Mouse (Mus musculus): ENCODE results near the gene Lgals9. TPM values are rescaled to one million over a fixed set of nuclear protein-coding genes. Genes with fewer than 3 reads are reported as not detected.
A peak's percentile ranks its signal among the peaks of the same experiment; 100 is the strongest.

The Lgals9 gene
- polyA plus RNA-seq, 1 experiment from 2014 or later: 3.9 TPM

- no peak overlapping the region for H3K4me2 ChIP-seq
- H3K27ac ChIP-seq: no peak overlapping the region
- no peak overlapping the region for H3K4me3 ChIP-seq
- H3K27me3 ChIP-seq: no peaks in the 10 kb centered on the region
- no peak for ATAC-seq
- H3K36me3 ChIP-seq (ENCODE audit: poor library complexity, severe bottlenecking): no peaks in the 10 kb centered on the region
- H3K9ac ChIP-seq: no peak overlapping the region
- no peaks in the 10 kb centered on the region for H3K9me3 ChIP-seq (replicated peaks)
- no peaks in the 10 kb centered on the region for H3K4me1 ChIP-seq
- WGBS: 26% methylated on average over 4 of the region's 4 CpGs
Observed at GRCm38 (mm10) chr11:78967371-78967770, 17.4 kb downstream of the Lgals9 start.

- no peak overlapping the region for H3K4me2 ChIP-seq
- no peaks in the 10 kb centered on the region for H3K4me1 ChIP-seq
- H3K36me3 ChIP-seq (ENCODE audit: poor library complexity, severe bottlenecking): no peaks in the 10 kb centered on the region
- H3K27ac ChIP-seq: no peak overlapping the region
- no peak overlapping the region for H3K9ac ChIP-seq
- no peak overlapping the region for H3K4me3 ChIP-seq
- no peaks in the 10 kb centered on the region for H3K27me3 ChIP-seq
- 86% methylated on average over 5 of the region's 5 CpGs for WGBS
- H3K9me3 ChIP-seq (replicated peaks): no peaks in the 10 kb centered on the region
- no peak for ATAC-seq
Observed at GRCm38 (mm10) chr11:78961221-78961620, 23.5 kb downstream of the Lgals9 start.

- Histone ChIP-seq H3K27me3 (no peaks in the 10 kb centered on the region), H3K4me1 (no peaks in the 10 kb centered on the region), H3K27ac (no peak overlapping the region), H3K4me2 (no peak overlapping the region), H3K9me3 (replicated peaks) (no peaks in the 10 kb centered on the region), H3K36me3 (ENCODE audit: poor library complexity, severe bottlenecking) (no peaks in the 10 kb centered on the region), H3K4me3 (no peak overlapping the region), H3K9ac (no peak overlapping the region)
- 73% methylated on average over 5 of the region's 5 CpGs for WGBS
- no peak for ATAC-seq
Observed at GRCm38 (mm10) chr11:78959841-78960520, 24.8 kb downstream of the Lgals9 start.

GRCm38 (mm10) chr11:78959367-78959766 lies 25.4 kb downstream of the Lgals9 start:
- H3K36me3 ChIP-seq (ENCODE audit: poor library complexity, severe bottlenecking): no peaks in the 10 kb centered on the region
- no peak for ATAC-seq

GRCm38 (mm10) chr11:78956260-78956659 lies 28.5 kb downstream of the Lgals9 start:
- ATAC-seq: no peak
- no peaks in the 10 kb centered on the region for H3K9me3 ChIP-seq (replicated peaks)
- H3K4me1 ChIP-seq: peaks cover 5% of the 10 kb centered on the region; the same call in 1 of the 2 replicates
- no peaks in the 10 kb centered on the region for H3K36me3 ChIP-seq (ENCODE audit: poor library complexity, severe bottlenecking)
- no peak overlapping the region for H3K9ac ChIP-seq
- no peak overlapping the region for H3K27ac ChIP-seq
- WGBS: 10% methylated on average over 7 of the region's 7 CpGs
- peaks cover 18% of the 10 kb centered on the region for H3K27me3 ChIP-seq
- H3K4me2 ChIP-seq: no peak overlapping the region
- H3K4me3 ChIP-seq: no peak overlapping the region

More at GRCm38 (mm10) chr11:78959367-78959766, 25.4 kb downstream of the Lgals9 start:
- Histone ChIP-seq H3K4me1 (no peaks in the 10 kb centered on the region), H3K27me3 (no peaks in the 10 kb centered on the region), H3K9ac (no peak overlapping the region), H3K27ac (no peak overlapping the region), H3K9me3 (replicated peaks) (no peaks in the 10 kb centered on the region), H3K4me2 (no peak overlapping the region), H3K4me3 (no peak overlapping the region)
- 78% methylated on average over 8 of the region's 8 CpGs for WGBS

GRCm38 (mm10) chr11:78952467-78952866 lies 32.3 kb downstream of the Lgals9 start:
- Histone ChIP-seq H3K36me3 (ENCODE audit: poor library complexity, severe bottlenecking) (no peaks in the 10 kb centered on the region), H3K9ac (no peak overlapping the region), H3K4me3 (peak overlapping the region; percentile 23; the same call in 1 of the 2 replicates), H3K9me3 (replicated peaks) (no peaks in the 10 kb centered on the region), H3K4me1 (peaks cover 5% of the 10 kb centered on the region; the same call in 1 of the 2 replicates), H3K27ac (no peak overlapping the region), H3K4me2 (peak overlapping the region; percentile 54), H3K27me3 (peaks cover 21% of the 10 kb centered on the region)
- no peak for ATAC-seq
- 7% methylated on average over 17 of the region's 17 CpGs for WGBS

- H3K4me1 ChIP-seq: peaks cover 5% of the 10 kb centered on the region; the same call in 1 of the 2 replicates
- H3K27me3 ChIP-seq: peaks cover 21% of the 10 kb centered on the region
- H3K4me2 ChIP-seq: no peak overlapping the region
- H3K9ac ChIP-seq: no peak overlapping the region
- H3K9me3 ChIP-seq (replicated peaks): no peaks in the 10 kb centered on the region
- 85% methylated on average over 8 of the region's 8 CpGs for WGBS
- ATAC-seq: no peak
- no peak overlapping the region for H3K27ac ChIP-seq
- H3K4me3 ChIP-seq: no peak overlapping the region
- no peaks in the 10 kb centered on the region for H3K36me3 ChIP-seq (ENCODE audit: poor library complexity, severe bottlenecking)
Observed at GRCm38 (mm10) chr11:78950365-78950764, 34.4 kb downstream of the Lgals9 start.

GRCm38 (mm10) chr11:78943083-78943482 lies 41.7 kb downstream of the Lgals9 start:
- Histone ChIP-seq H3K36me3 (ENCODE audit: poor library complexity, severe bottlenecking) (no peaks in the 10 kb centered on the region), H3K4me2 (no peak overlapping the region), H3K4me3 (no peak overlapping the region), H3K4me1 (no peaks in the 10 kb centered on the region), H3K9ac (no peak overlapping the region), H3K9me3 (replicated peaks) (no peaks in the 10 kb centered on the region), H3K27me3 (no peaks in the 10 kb centered on the region), H3K27ac (no peak overlapping the region)
- 89% methylated on average over 1 of the region's 1 CpGs for WGBS
- ATAC-seq: no peak

GRCm38 (mm10) chr11:78935178-78935577 lies 49.6 kb downstream of the Lgals9 start:
- no peaks in the 10 kb centered on the region for H3K9me3 ChIP-seq (replicated peaks)
- no peak overlapping the region for H3K9ac ChIP-seq
- H3K36me3 ChIP-seq (ENCODE audit: poor library complexity, severe bottlenecking): no peaks in the 10 kb centered on the region

GRCm38 (mm10) chr11:78934727-78935126 lies 50.0 kb downstream of the Lgals9 start:
- Histone ChIP-seq H3K4me3 (no peak overlapping the region), H3K4me2 (no peak overlapping the region), H3K4me1 (no peaks in the 10 kb centered on the region), H3K27ac (0 out of 2 replicates have a peak overlapping the region, but pooled peaks have one; percentile 22), H3K9me3 (replicated peaks) (no peaks in the 10 kb centered on the region), H3K36me3 (ENCODE audit: poor library complexity, severe bottlenecking) (no peaks in the 10 kb centered on the region), H3K27me3 (no peaks in the 10 kb centered on the region), H3K9ac (no peak overlapping the region)
- ATAC-seq: no peak
- 80% methylated on average over 4 of the region's 4 CpGs for WGBS

More at GRCm38 (mm10) chr11:78935178-78935577, 49.6 kb downstream of the Lgals9 start:
- Histone ChIP-seq H3K27me3 (no peaks in the 10 kb centered on the region), H3K4me2 (no peak overlapping the region), H3K27ac (no peak overlapping the region), H3K4me1 (no peaks in the 10 kb centered on the region), H3K4me3 (no peak overlapping the region)
- WGBS: 88% methylated on average over 6 of the region's 6 CpGs
- no peak for ATAC-seq

GRCm38 (mm10) chr11:78934307-78934706 lies 50.4 kb downstream of the Lgals9 start:
- Histone ChIP-seq H3K27me3 (no peaks in the 10 kb centered on the region), H3K4me1 (peaks cover 2% of the 10 kb centered on the region; the same call in 1 of the 2 replicates), H3K9me3 (replicated peaks) (no peaks in the 10 kb centered on the region), H3K4me2 (no peak overlapping the region), H3K9ac (no peak overlapping the region), H3K36me3 (ENCODE audit: poor library complexity, severe bottlenecking) (no peaks in the 10 kb centered on the region), H3K27ac (no peak overlapping the region), H3K4me3 (no peak overlapping the region)
- WGBS: 92% methylated on average over 7 of the region's 7 CpGs
- no peak for ATAC-seq

GRCm38 (mm10) chr11:78929345-78929744 lies 55.4 kb downstream of the Lgals9 start:
- 68% methylated on average over 5 of the region's 5 CpGs for WGBS
- Histone ChIP-seq H3K27ac (no peak overlapping the region), H3K4me3 (no peak overlapping the region), H3K27me3 (peaks cover 29% of the 10 kb centered on the region), H3K36me3 (ENCODE audit: poor library complexity, severe bottlenecking) (no peaks in the 10 kb centered on the region), H3K9me3 (replicated peaks) (no peaks in the 10 kb centered on the region), H3K4me1 (peaks cover 15% of the 10 kb centered on the region), H3K9ac (no peak overlapping the region), H3K4me2 (no peak overlapping the region)
- no peak for ATAC-seq

GRCm38 (mm10) chr11:78924916-78925315 lies 59.8 kb downstream of the Lgals9 start:
- Histone ChIP-seq H3K27me3 (peaks cover 51% of the 10 kb centered on the region), H3K4me1 (peaks cover 15% of the 10 kb centered on the region), H3K9me3 (replicated peaks) (no peaks in the 10 kb centered on the region), H3K4me3 (peak overlapping the region; percentile 40), H3K9ac (peak overlapping the region; percentile 51), H3K4me2 (peak overlapping the region; percentile 66), H3K27ac (no peak overlapping the region; the same call in 1 of the 2 replicates), H3K36me3 (ENCODE audit: poor library complexity, severe bottlenecking) (no peaks in the 10 kb centered on the region)
- 2% methylated on average over 32 of the region's 37 CpGs for WGBS
- ATAC-seq: no peak

Measured in forebrain, embryonic 13.5 days (tissue).